In the genomic region with DNA sequence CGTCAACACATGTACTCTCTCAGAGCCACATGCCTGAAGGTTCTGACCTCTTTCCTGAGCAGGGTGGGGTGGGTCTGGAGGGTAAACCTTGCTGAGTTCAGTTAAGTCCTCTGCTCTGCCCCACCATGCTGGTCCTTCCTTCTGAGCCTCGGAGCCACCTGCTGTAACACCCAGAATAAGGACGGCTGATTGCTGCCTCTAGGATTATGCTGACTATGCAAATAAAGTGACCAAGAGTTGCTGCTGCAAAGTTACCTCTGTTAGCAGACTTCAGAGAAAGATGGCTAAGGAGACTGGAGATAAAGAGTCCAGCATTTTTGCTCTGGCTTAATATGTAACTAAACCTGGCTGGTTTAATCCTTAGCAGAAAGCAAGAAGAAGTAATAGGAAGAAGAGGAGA, we compare ENCODE assay signal across 14 mouse cellular contexts.
"Had no signal": no experiment of that assay in that cellular context is flagged by ENCODE, and none has a peak within 500 bp of the region (broad histone marks: within the 10 kb centered on the region; RNA-seq: fewer than 3 reads in every experiment).

No protein-coding gene starts in this region.

- H3K27ac ChIP-seq: hindbrain, postnatal 0 days; kidney, postnatal 0 days; limb, embryonic 12.5 days; liver, embryonic 13.5 days; lung, embryonic 15.5 days; midbrain, embryonic 12.5 days had no signal

- H3K27me3 ChIP-seq: limb, embryonic 12.5 days; liver, embryonic 13.5 days; lung, embryonic 15.5 days had no signal

- H3K36me3 ChIP-seq: limb, embryonic 12.5 days; liver, embryonic 13.5 days; lung, embryonic 15.5 days; midbrain, embryonic 12.5 days had no signal

- ATAC-seq: hindbrain, postnatal 0 days; liver, postnatal 0 days had no signal

- H3K9ac ChIP-seq: limb, embryonic 12.5 days; liver, embryonic 13.5 days; liver, postnatal 0 days; lung, embryonic 15.5 days; midbrain, embryonic 12.5 days had no signal

- H3K9me3 ChIP-seq: limb, embryonic 12.5 days; liver, embryonic 13.5 days; lung, embryonic 15.5 days; midbrain, embryonic 12.5 days had no signal

- H3K4me1 ChIP-seq: liver, embryonic 13.5 days had no signal

- H3K4me2 ChIP-seq: limb, embryonic 12.5 days; liver, embryonic 13.5 days; lung, embryonic 15.5 days; midbrain, embryonic 12.5 days had no signal

- H3K4me3 ChIP-seq: limb, embryonic 12.5 days; liver, embryonic 13.5 days; lung, embryonic 15.5 days; midbrain, embryonic 12.5 days had no signal

- DNase-seq: kidney, adult 11 months; liver; liver, embryonic 13.5 days; liver, postnatal 0 days; lung, postnatal 14 days; right cerebral cortex, adult 18-20 months; right cerebral cortex, postnatal 25 days; thymus, adult 18-20 months; thymus, postnatal 14 days had no signal
